Mouse (Mus musculus): ENCODE data around the gene Sdk1. TPM values are rescaled to one million over a fixed set of nuclear protein-coding genes. Genes with fewer than 3 reads are reported as not detected.

Sdk1 gene
- total and polyA plus RNA-seq, 3 experiments: 0.04 to 0.87 TPM; not detected in 1

- in situ Hi-C loops (cut with MboI; ENCODE audit: low pct_ligation_motif_present, low pct_unique_long_range_greater_than_20kb, low sequenced_read_pairs): no loop called here
- DNase-seq (ENCODE audit: extremely low read depth): no peak
- no peak overlapping the region for H3K4me3 ChIP-seq (replicated peaks in 1 of 3; ENCODE audit: low read depth in 2 of 3, low read length in 2 of 3, poor library complexity in 1 of 3)
- no peaks in the 10 kb centered on the region for H3K36me3 ChIP-seq (replicated peaks in 1 of 2; ENCODE audit: control insufficient read depth in 1 of 2, insufficient read depth in 1 of 2, low read length in 1 of 2)
- no peaks in the 10 kb centered on the region for H3K4me1 ChIP-seq (ENCODE audit: control insufficient read depth in 1 of 2, insufficient read depth in 2 of 2)
- TF ChIP-seq KAT2A (IDR thresholded peaks at IDR 0.05; ENCODE audit: insufficient replicate concordance, low read length) (no peak), USF2 (conservative IDR thresholded peaks at IDR 0.05; ENCODE audit: low read depth, low read length) (no peak), BHLHE40 (IDR thresholded peaks at IDR 0.05; ENCODE audit: low read depth, low read length) (no peak), MAX (IDR thresholded peaks at IDR 0.05; ENCODE audit: low read length) (no peak), RAD21 (IDR thresholded peaks at IDR 0.05; ENCODE audit: low read depth, low read length) (no peak), PAX5 (IDR thresholded peaks at IDR 0.05; ENCODE audit: low read length) (no peak)
- H3K27me3 ChIP-seq (replicated peaks): peaks cover 56% of the 10 kb centered on the region
- H3K79me2 ChIP-seq (replicated peaks; ENCODE audit: control insufficient read depth, extremely low read depth, insufficient read depth, poor library complexity, severe bottlenecking): no peaks in the 10 kb centered on the region
- H3K27ac ChIP-seq (ENCODE audit: insufficient read depth, low read depth): no peak overlapping the region
- H3K4me2 ChIP-seq (ENCODE audit: insufficient read depth, low read depth, poor library complexity, severe bottlenecking): no peak overlapping the region
- dilution Hi-C loops (cut with MboI; ENCODE audit: extremely low pct_ligation_motif_present, extremely low pct_unique_long_range_greater_than_20kb, low sequenced_read_pairs): no loop called here
- peaks cover 3% of the 10 kb centered on the region for H3K9me3 ChIP-seq (replicated peaks; ENCODE audit: low read length)
- H3K9ac ChIP-seq (ENCODE audit: insufficient read depth, low read depth): no peak overlapping the region
Observed at GRCm38 (mm10) chr5:142096377-142096841, 855.1 kb downstream of the Sdk1 start.

- dilution Hi-C loops (cut with MboI; ENCODE audit: extremely low pct_ligation_motif_present, extremely low pct_unique_long_range_greater_than_20kb, low sequenced_read_pairs): no loop called here
- no peaks in the 10 kb centered on the region for H3K4me1 ChIP-seq (ENCODE audit: control insufficient read depth in 1 of 2, insufficient read depth in 2 of 2)
- H3K4me3 ChIP-seq (replicated peaks in 1 of 3; ENCODE audit: low read depth in 2 of 3, low read length in 2 of 3, poor library complexity in 1 of 3): no peak overlapping the region
- H3K27me3 ChIP-seq (replicated peaks): peaks cover 60% of the 10 kb centered on the region
- in situ Hi-C loops (cut with MboI; ENCODE audit: low pct_ligation_motif_present, low pct_unique_long_range_greater_than_20kb, low sequenced_read_pairs): no loop called here
- H3K79me2 ChIP-seq (replicated peaks; ENCODE audit: control insufficient read depth, extremely low read depth, insufficient read depth, poor library complexity, severe bottlenecking): no peaks in the 10 kb centered on the region
- no peak overlapping the region for H3K4me2 ChIP-seq (ENCODE audit: insufficient read depth, low read depth, poor library complexity, severe bottlenecking)
- no peak overlapping the region for H3K9ac ChIP-seq (ENCODE audit: insufficient read depth, low read depth)
- no peak for DNase-seq (ENCODE audit: extremely low read depth)
- H3K9me3 ChIP-seq (replicated peaks; ENCODE audit: low read length): peaks cover 3% of the 10 kb centered on the region
- H3K36me3 ChIP-seq (replicated peaks in 1 of 2; ENCODE audit: control insufficient read depth in 1 of 2, insufficient read depth in 1 of 2, low read length in 1 of 2): no peaks in the 10 kb centered on the region
- no peak overlapping the region for H3K27ac ChIP-seq (ENCODE audit: insufficient read depth, low read depth)
- TF ChIP-seq IRF4 (IDR thresholded peaks at IDR 0.05; ENCODE audit: low read depth, low read length) (no peak), MEF2A (IDR thresholded peaks at IDR 0.05; ENCODE audit: borderline replicate concordance, low read depth, low read length) (no peak), TCF12 (IDR thresholded peaks at IDR 0.05; ENCODE audit: low read depth, low read length) (no peak), ZMIZ1 (IDR thresholded peaks at IDR 0.05; ENCODE audit: low read depth, low read length) (no peak), SMC3 (IDR thresholded peaks at IDR 0.05; ENCODE audit: low read depth, low read length) (no peak), USF1 (IDR thresholded peaks at IDR 0.05; ENCODE audit: low read depth, low read length) (no peak), SIN3A (IDR thresholded peaks at IDR 0.05; ENCODE audit: low read length) (no peak), MYC (IDR thresholded peaks at IDR 0.05; ENCODE audit: low read depth, low read length) (no peak), UBTF (IDR thresholded peaks at IDR 0.05; ENCODE audit: low read depth, low read length) (no peak), CHD1 (IDR thresholded peaks at IDR 0.05; ENCODE audit: low read depth, low read length) (no peak), ETS1 (conservative IDR thresholded peaks at IDR 0.05; ENCODE audit: low read depth, low read length) (no peak), ZKSCAN1 (IDR thresholded peaks at IDR 0.05; ENCODE audit: borderline replicate concordance, low read depth, low read length) (no peak)
Observed at GRCm38 (mm10) chr5:142100176-142100575, 858.9 kb downstream of the Sdk1 start.

All from CH12.LX (cell line).